Mouse (Mus musculus) hindbrain, embryonic 16.5 days (tissue): ENCODE data around the gene Eva1b. TPM values are rescaled to one million over a fixed set of nuclear protein-coding genes. Genes with fewer than 3 reads are reported as not detected.
"Not testable (repeated sequence)": the region's sequence is repeated elsewhere in the genome, so short reads cannot be mapped to it uniquely, and the experiment has no call there.

Source experiments
- ATAC-seq: fragments of 200-750 bp; cut with Nextera tagmentation; 2 replicates; pipeline ENCODE4 v1.8.0; 2017; ENCODE audit warnings: moderate TSS enrichment, moderate library complexity
- H3K27ac ChIP-seq: fragments of 300-500 bp; sonication (generic); 2 replicates; pipeline ENCODE4 v1.5.1; 2014; ENCODE audit warnings: low read depth, mild to moderate bottlenecking, control low read depth, low read length, moderate library complexity
- H3K27me3 ChIP-seq: fragments of 300-500 bp; sonication (generic); replicated peaks from 2 replicates; pipeline ENCODE4 v1.6.1; 2014; ENCODE audit warnings: low read length; ENCODE audit not compliant: control insufficient read depth, insufficient read depth
- H3K36me3 ChIP-seq: fragments of 300-500 bp; sonication (generic); 2 replicates; pipeline ENCODE4 v1.6.1; 2014; ENCODE audit warnings: mild to moderate bottlenecking, low read length, moderate library complexity, mixed read lengths; ENCODE audit not compliant: control insufficient read depth, insufficient read depth
- H3K4me1 ChIP-seq: fragments of 300-500 bp; sonication (generic); 2 replicates; pipeline ENCODE4 v1.6.1; 2014; ENCODE audit warnings: low read depth, low read length; ENCODE audit not compliant: control insufficient read depth, insufficient read depth
- H3K4me2 ChIP-seq: fragments of 300-500 bp; sonication (generic); 2 replicates; pipeline ENCODE4 v1.6.1; 2014; ENCODE audit warnings: mild to moderate bottlenecking, low read length, control low read depth, moderate library complexity
- H3K4me3 ChIP-seq: fragments of 300-500 bp; sonication (generic); 2 replicates; pipeline ENCODE4 v1.5.1; 2014; ENCODE audit warnings: mild to moderate bottlenecking, low read length, control low read depth, moderate library complexity
- H3K9ac ChIP-seq: fragments of 300-500 bp; sonication (generic); 2 replicates; pipeline ENCODE4 v1.6.1; 2014; ENCODE audit warnings: low read depth, mild to moderate bottlenecking, control low read depth, low read length, moderate library complexity
- H3K9me3 ChIP-seq: fragments of 300-500 bp; sonication (generic); 2 replicates; pipeline ENCODE4 v1.6.1; 2014; ENCODE audit warnings: mild to moderate bottlenecking, low read length, moderate library complexity; ENCODE audit not compliant: control insufficient read depth
- WGBS: fragments of 180-500 bp; shearing (Covaris S2); extraction: QIAGEN DNeasy Blood & Tissue Kit; methylation state at CpG from one replicate; pipeline ENCODE4 v1.1.7; 2014; 5-methylcytosine and 5-hydroxymethylcytosine counted together
- polyA plus RNA-seq: library from polyadenylated mRNA; unstranded; fragments of >200 nt; fragmentation: Nextera tagmentation; extraction: Ambion mirVana; gene quantifications from 2 replicates; pipeline ENCODE4 v1.2.1, GENCODE M21; 2015

Gene Eva1b
- polyA plus RNA-seq, 1 experiment from 2014 or later, result 11.8 TPM

- 92% methylated on average over 6 of the region's 6 CpGs for WGBS
- Histone ChIP-seq H3K27ac (no peak overlapping the region), H3K9ac (no peak overlapping the region), H3K36me3 (peaks cover 39% of the 10 kb centered on the region), H3K9me3 (no peaks in the 10 kb centered on the region), H3K27me3 (no peaks in the 10 kb centered on the region), H3K4me1 (no peaks in the 10 kb centered on the region), H3K4me3 (no peak overlapping the region), H3K4me2 (no peak overlapping the region)
- no peak for ATAC-seq
Measured at GRCm38 (mm10) chr4:126168851-126169250, 21.3 kb downstream of the Eva1b start.

- not testable (repeated sequence) for H3K9ac ChIP-seq, H3K27ac ChIP-seq, H3K9me3 ChIP-seq, H3K4me2 ChIP-seq, H3K27me3 ChIP-seq, H3K4me3 ChIP-seq, ATAC-seq, H3K4me1 ChIP-seq
- 94% methylated on average over 5 of the region's 5 CpGs for WGBS
- H3K36me3 ChIP-seq, result peaks cover 46% of the 10 kb centered on the region
Measured at GRCm38 (mm10) chr4:126170737-126171136, 23.2 kb downstream of the Eva1b start.

DNA sequence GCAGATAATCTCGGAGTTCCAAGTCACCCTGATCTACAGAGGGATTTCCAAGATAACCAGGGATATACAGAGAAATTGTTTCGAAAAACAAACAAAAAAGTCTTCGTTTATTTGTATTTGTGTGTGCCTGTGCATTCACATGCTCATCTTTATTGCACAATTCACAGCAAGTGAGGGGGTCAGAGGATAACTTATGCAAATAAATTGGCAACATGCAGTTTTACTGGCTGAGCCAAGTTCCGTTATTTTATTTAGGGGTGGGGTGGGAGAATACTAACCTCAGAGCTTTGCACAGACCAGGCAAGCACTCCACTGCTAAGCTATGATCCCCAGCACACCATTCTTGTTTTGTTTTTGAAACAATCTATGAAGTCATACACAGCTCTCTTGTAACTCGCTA, 26.3 kb downstream of the Eva1b start:
- 87% methylated on average over 5 of the region's 5 CpGs for WGBS
- no peak overlapping the region for H3K27ac ChIP-seq
- H3K4me2 ChIP-seq, result no peak overlapping the region
- no peak overlapping the region for H3K9ac ChIP-seq
- ATAC-seq, result no peak
- H3K4me3 ChIP-seq, result no peak overlapping the region
- H3K4me1 ChIP-seq, result no peaks in the 10 kb centered on the region
- no peaks in the 10 kb centered on the region for H3K9me3 ChIP-seq
- no peaks in the 10 kb centered on the region for H3K27me3 ChIP-seq
- H3K36me3 ChIP-seq, result peaks cover 42% of the 10 kb centered on the region

- H3K4me3 ChIP-seq, ATAC-seq, H3K9ac ChIP-seq, H3K27me3 ChIP-seq, H3K27ac ChIP-seq, H3K4me2 ChIP-seq, H3K9me3 ChIP-seq, H3K4me1 ChIP-seq: not testable (repeated sequence)
- 92% methylated on average over 7 of the region's 7 CpGs for WGBS
- H3K36me3 ChIP-seq, result peaks cover 29% of the 10 kb centered on the region
Measured at GRCm38 (mm10) chr4:126175980-126176379, 28.4 kb downstream of the Eva1b start.

- H3K4me2 ChIP-seq, result no peak overlapping the region
- no peak overlapping the region for H3K27ac ChIP-seq
- H3K27me3 ChIP-seq, result no peaks in the 10 kb centered on the region
- 61% methylated on average over 7 of the region's 7 CpGs for WGBS
- peaks cover 15% of the 10 kb centered on the region for H3K36me3 ChIP-seq
- H3K4me1 ChIP-seq, result peaks cover 2% of the 10 kb centered on the region; the same call in 1 of the 2 replicates
- ATAC-seq, result peak; percentile 76
- H3K9me3 ChIP-seq, result no peaks in the 10 kb centered on the region
- no peak overlapping the region for H3K4me3 ChIP-seq
- no peak overlapping the region for H3K9ac ChIP-seq
Measured at GRCm38 (mm10) chr4:126181170-126181957, 33.8 kb downstream of the Eva1b start.

- no peak for ATAC-seq
- Histone ChIP-seq H3K36me3 (0 out of 2 replicates have a peak, but pooled peaks cover 3% of the 10 kb centered on the region), H3K9ac (no peak overlapping the region), H3K9me3 (no peaks in the 10 kb centered on the region), H3K27ac (no peak overlapping the region), H3K4me2 (no peak overlapping the region), H3K4me1 (peaks cover 2% of the 10 kb centered on the region; the same call in 1 of the 2 replicates), H3K4me3 (no peak overlapping the region), H3K27me3 (no peaks in the 10 kb centered on the region)
- 94% methylated on average over 5 of the region's 5 CpGs for WGBS
Measured at GRCm38 (mm10) chr4:126183034-126183433, 35.5 kb downstream of the Eva1b start.

DNA sequence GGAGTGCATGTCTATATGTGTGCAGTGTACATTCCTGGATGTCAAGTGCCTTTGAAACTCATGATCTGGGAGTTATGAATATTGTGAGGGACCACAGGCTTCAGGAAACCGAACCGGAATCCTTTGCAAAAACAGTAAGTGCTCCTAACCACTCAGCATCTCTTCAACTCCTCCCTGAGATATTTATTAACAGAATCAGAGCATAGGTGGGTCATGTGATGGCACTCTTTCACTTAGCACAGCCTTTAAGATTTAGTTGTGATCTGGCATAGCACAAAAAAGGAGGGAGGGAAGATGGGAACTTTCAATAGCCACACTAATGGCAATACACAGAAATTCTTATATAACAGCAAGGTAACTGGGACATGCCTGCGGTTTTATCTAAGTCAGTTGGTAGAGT, 39.6 kb downstream of the Eva1b start:
- Histone ChIP-seq H3K4me2 (no peak overlapping the region), H3K4me3 (no peak overlapping the region), H3K36me3 (peaks cover 7% of the 10 kb centered on the region; the same call in 1 of the 2 replicates), H3K27me3 (no peaks in the 10 kb centered on the region), H3K27ac (no peak overlapping the region), H3K4me1 (no peaks in the 10 kb centered on the region), H3K9me3 (no peaks in the 10 kb centered on the region), H3K9ac (no peak overlapping the region)
- no peak for ATAC-seq
- 98% methylated on average over 3 of the region's 3 CpGs for WGBS

- H3K4me2 ChIP-seq, result no peak overlapping the region
- no peak overlapping the region for H3K4me3 ChIP-seq
- no peak overlapping the region for H3K9ac ChIP-seq
- H3K4me1 ChIP-seq, result no peaks in the 10 kb centered on the region
- peaks cover 11% of the 10 kb centered on the region; the same call in 1 of the 2 replicates for H3K36me3 ChIP-seq
- no peak for ATAC-seq
- H3K9me3 ChIP-seq, result no peaks in the 10 kb centered on the region
- no peaks in the 10 kb centered on the region for H3K27me3 ChIP-seq
- WGBS, result 96% methylated on average over 2 of the region's 2 CpGs
- no peak overlapping the region for H3K27ac ChIP-seq
Measured at GRCm38 (mm10) chr4:126190636-126191035, 43.1 kb downstream of the Eva1b start.

DNA sequence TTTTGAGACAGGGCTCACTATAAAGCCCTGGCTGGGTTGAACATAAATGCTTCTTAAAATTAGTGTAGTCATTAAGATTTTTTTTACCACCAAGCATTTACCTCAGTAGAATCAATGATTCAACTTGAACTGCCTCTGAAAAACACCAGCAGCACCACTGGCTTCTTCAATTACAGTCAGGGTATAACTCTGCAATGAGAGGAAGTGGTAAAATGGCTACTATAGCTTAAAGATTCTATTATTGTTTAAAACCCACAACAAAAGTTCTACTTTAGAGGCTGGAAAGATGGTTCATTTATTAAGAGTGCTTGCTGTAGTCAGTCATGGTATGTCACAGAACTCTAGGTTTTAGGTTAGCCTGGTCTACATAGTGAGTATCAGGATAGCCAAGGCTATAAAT, 46.7 kb downstream of the Eva1b start:
- Histone ChIP-seq H3K4me2 (no peak overlapping the region), H3K4me3 (no peak overlapping the region), H3K27me3 (no peaks in the 10 kb centered on the region), H3K4me1 (peaks cover 6% of the 10 kb centered on the region), H3K9me3 (no peaks in the 10 kb centered on the region), H3K27ac (no peak overlapping the region), H3K36me3 (peaks cover 11% of the 10 kb centered on the region; the same call in 1 of the 2 replicates), H3K9ac (no peak overlapping the region)
- ATAC-seq, result no peak
